Mouse (Mus musculus) retina, adult 2 months (tissue): ENCODE measurements around the gene Serpina1c.
"Not testable (repeated sequence)": the region's sequence is repeated elsewhere in the genome, so short reads cannot be mapped to it uniquely, and the experiment has no call there.

Source experiments
- DNase-seq: peaks from one replicate; pipeline ENCODE4 v3.0.0-alpha.2; 2012; ENCODE audit warnings: low read depth, low spot score

Serpina1c gene

GRCm38 (mm10) chr12:103904837-103905340, at the start of gene Serpina1c:
TSS of gene Serpina1c (minus strand) at chr12:103904887.
- DNase-seq = not testable (repeated sequence)

GRCm38 (mm10) chr12:103952972-103953371, 48.3 kb upstream of the Serpina1c start:
- not testable (repeated sequence) for DNase-seq

GRCm38 (mm10) chr12:103946243-103946642, 41.6 kb upstream of the Serpina1c start:
- no peak for DNase-seq

- not testable (repeated sequence) for DNase-seq
Measured at GRCm38 (mm10) chr12:103909181-103909580, 4.5 kb upstream of the Serpina1c start.

GRCm38 (mm10) chr12:103907746-103908145, 3.1 kb upstream of the Serpina1c start:
- not testable (repeated sequence) for DNase-seq

- DNase-seq = not testable (repeated sequence)
Measured at GRCm38 (mm10) chr12:103901929-103902328, 2.8 kb downstream of the Serpina1c start.

GRCm38 (mm10) chr12:103866873-103867272, 37.8 kb downstream of the Serpina1c start:
- not testable (repeated sequence) for DNase-seq

GRCm38 (mm10) chr12:103863101-103863974, 41.3 kb downstream of the Serpina1c start, which contains the start of gene Serpina1a:
TSS of gene Serpina1a (minus strand) at chr12:103863562.
- DNase-seq = not testable (repeated sequence)

GRCm38 (mm10) chr12:103860976-103861375, 43.7 kb downstream of the Serpina1c start:
- no peak for DNase-seq

GRCm38 (mm10) chr12:103860571-103860970, 44.1 kb downstream of the Serpina1c start:
- DNase-seq = not testable (repeated sequence)

GRCm38 (mm10) chr12:103859584-103859983, 45.1 kb downstream of the Serpina1c start:
- DNase-seq = not testable (repeated sequence)

- not testable (repeated sequence) for DNase-seq
Measured at GRCm38 (mm10) chr12:103853032-103853431, 51.7 kb downstream of the Serpina1c start.
